Mouse (Mus musculus) stomach, embryonic 16.5 days (tissue): ENCODE measurements around the gene Dppa1. TPM values are rescaled to one million over a fixed set of nuclear protein-coding genes. Genes with fewer than 3 reads are reported as not detected.
"Not testable (repeated sequence)": the region's sequence is repeated elsewhere in the genome, so short reads cannot be mapped to it uniquely, and the experiment has no call there.

Source experiments
- ATAC-seq: fragments of 200-750 bp; cut with Nextera tagmentation; 2 replicates; pipeline ENCODE4 v1.8.0; 2017; ENCODE audit warnings: moderate number of reproducible peaks, moderate TSS enrichment; ENCODE audit not compliant: insufficient read depth, low FRiP score
- H3K27ac ChIP-seq: fragments of 300-500 bp; sonication (generic); 2 replicates; pipeline ENCODE4 v1.5.1; 2014; ENCODE audit warnings: low read length
- H3K27me3 ChIP-seq: fragments of 300-500 bp; sonication (generic); 2 replicates; pipeline ENCODE4 v1.6.1; 2014; ENCODE audit warnings: low read length, control low read depth, mixed read lengths; ENCODE audit not compliant: control insufficient read depth, insufficient read depth
- H3K36me3 ChIP-seq: fragments of 300-500 bp; sonication (generic); 2 replicates; pipeline ENCODE4 v1.6.1; 2014; ENCODE audit warnings: low read length; ENCODE audit not compliant: control insufficient read depth, insufficient read depth
- H3K4me1 ChIP-seq: fragments of 300-500 bp; sonication (generic); 2 replicates; pipeline ENCODE4 v1.6.1; 2014; ENCODE audit warnings: low read length, control low read depth, mixed read lengths; ENCODE audit not compliant: control insufficient read depth, insufficient read depth
- H3K4me2 ChIP-seq: fragments of 300-500 bp; sonication (generic); 2 replicates; pipeline ENCODE4 v1.6.1; 2014; ENCODE audit warnings: low read depth, low read length, mixed read lengths
- H3K4me3 ChIP-seq: fragments of 300-500 bp; sonication (generic); replicated peaks from 2 replicates; pipeline ENCODE4 v1.5.1; 2014; ENCODE audit warnings: mild to moderate bottlenecking, low read length
- H3K9ac ChIP-seq: fragments of 300-500 bp; sonication (generic); 2 replicates; pipeline ENCODE4 v1.6.1; 2014; ENCODE audit warnings: low read length
- H3K9me3 ChIP-seq: fragments of 300-500 bp; sonication (generic); replicated peaks from 2 replicates; pipeline ENCODE4 v1.6.1; 2016; ENCODE audit warnings: low read length, control low read depth; ENCODE audit not compliant: control insufficient read depth
- WGBS: fragments of 180-500 bp; shearing (Covaris S2); extraction: QIAGEN DNeasy Blood & Tissue Kit; methylation state at CpG from one replicate; pipeline ENCODE4 v1.1.7; 2014; 5-methylcytosine and 5-hydroxymethylcytosine counted together
- polyA plus RNA-seq: library from polyadenylated mRNA; unstranded; fragments of >200 nt; fragmentation: Nextera tagmentation; extraction: Ambion mirVana; gene quantifications from 2 replicates; pipeline ENCODE4 v1.2.1, GENCODE M21; 2015

The Dppa1 gene
- polyA plus RNA-seq, 1 experiment from 2014 or later = not detected

DNA sequence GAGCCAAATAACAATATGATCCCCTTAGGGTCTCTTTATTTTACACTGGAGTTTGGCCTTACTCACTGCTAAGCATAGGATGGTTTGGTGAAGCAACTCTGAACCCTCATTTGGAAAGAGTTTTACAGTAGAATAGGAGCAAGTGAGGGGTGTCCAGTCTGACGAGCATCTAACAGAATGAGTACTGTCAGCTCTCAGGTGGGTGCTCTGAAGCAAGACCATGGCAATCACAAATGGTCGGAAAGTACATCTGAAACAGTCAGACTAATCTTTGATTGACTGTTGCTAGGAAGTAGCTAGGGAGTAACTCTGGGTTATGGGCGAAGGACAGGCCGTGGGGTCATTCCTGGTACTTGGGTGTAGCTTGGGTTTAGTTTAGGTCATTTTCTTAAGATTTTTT is 6.5 kb upstream of the Dppa1 start:
- H3K4me2 ChIP-seq, H3K9ac ChIP-seq, H3K9me3 ChIP-seq, H3K27ac ChIP-seq, H3K4me1 ChIP-seq, H3K27me3 ChIP-seq, ATAC-seq, H3K4me3 ChIP-seq, H3K36me3 ChIP-seq: not testable (repeated sequence)
- WGBS = 89% methylated on average over 4 of the region's 4 CpGs

DNA sequence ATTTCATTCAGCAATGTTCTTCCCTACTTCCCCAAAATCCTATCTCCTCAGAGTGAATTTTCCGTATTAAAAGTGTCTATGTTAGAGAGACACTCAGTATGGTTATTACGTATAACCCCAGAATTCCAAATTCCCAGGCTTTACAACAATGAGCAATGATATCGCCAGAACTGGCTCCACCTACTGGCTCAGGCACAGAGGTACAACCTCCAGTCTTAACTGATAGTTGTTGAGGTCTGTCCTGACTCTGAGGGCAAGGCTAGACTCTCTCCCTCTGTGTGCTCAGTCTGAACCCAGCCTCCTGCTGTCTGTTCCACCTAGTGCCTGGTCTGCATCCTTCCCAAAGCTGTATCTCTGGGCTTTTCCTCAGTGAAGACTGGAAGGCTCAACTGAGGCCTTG is 2.6 kb upstream of the Dppa1 start:
- Histone ChIP-seq H3K4me1 (no peaks in the 10 kb centered on the region), H3K9me3 (no peaks in the 10 kb centered on the region), H3K27me3 (no peaks in the 10 kb centered on the region), H3K4me2 (no peak overlapping the region), H3K9ac (no peak overlapping the region), H3K27ac (no peak overlapping the region), H3K4me3 (no peak overlapping the region), H3K36me3 (no peaks in the 10 kb centered on the region)
- WGBS = 33% methylated on average over 3 of the region's 3 CpGs
- ATAC-seq = 0 out of 2 replicates have a peak, but pooled peaks have one; percentile 37

DNA sequence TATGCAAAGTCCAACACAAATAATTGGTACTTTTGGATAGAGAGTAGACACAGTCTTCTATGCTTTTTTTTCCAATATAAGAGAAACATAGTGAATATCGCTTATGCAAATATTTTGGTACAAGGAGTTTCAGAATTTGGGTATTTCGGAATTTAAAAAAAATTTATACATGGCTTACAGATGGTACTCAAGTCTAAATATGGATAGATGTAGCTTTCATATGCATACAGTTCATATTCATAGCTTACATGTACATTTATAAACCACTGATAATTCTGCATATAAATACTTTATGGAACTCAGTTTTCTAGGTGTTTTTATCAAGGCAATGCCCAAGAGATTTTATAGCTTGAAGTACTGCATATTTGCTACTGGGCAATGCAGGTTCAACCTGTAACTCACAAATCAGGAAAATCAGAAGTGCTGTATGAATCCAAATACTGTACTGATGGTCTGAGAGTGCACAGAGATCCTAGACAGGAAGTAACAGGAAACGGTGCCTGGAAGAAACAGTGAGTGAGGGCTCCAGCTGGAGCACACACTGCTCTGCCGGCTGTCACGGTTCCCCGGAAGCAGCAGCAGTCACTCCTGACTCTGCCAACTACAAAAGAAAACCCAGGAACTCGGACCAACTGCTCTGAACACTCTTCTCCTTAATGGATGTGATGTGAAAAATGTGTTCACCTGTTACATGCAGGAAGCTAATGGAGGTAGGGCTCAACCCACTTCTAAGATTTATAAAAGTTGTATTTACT is 8.5 kb downstream of the Dppa1 start:
- Histone ChIP-seq H3K36me3 (no peaks in the 10 kb centered on the region), H3K4me2 (no peak overlapping the region), H3K9me3 (no peaks in the 10 kb centered on the region), H3K4me3 (no peak overlapping the region), H3K9ac (no peak overlapping the region), H3K27me3 (no peaks in the 10 kb centered on the region), H3K27ac (no peak overlapping the region), H3K4me1 (no peaks in the 10 kb centered on the region)
- WGBS = 50% methylated on average over 7 of the region's 7 CpGs
- no peak for ATAC-seq

DNA sequence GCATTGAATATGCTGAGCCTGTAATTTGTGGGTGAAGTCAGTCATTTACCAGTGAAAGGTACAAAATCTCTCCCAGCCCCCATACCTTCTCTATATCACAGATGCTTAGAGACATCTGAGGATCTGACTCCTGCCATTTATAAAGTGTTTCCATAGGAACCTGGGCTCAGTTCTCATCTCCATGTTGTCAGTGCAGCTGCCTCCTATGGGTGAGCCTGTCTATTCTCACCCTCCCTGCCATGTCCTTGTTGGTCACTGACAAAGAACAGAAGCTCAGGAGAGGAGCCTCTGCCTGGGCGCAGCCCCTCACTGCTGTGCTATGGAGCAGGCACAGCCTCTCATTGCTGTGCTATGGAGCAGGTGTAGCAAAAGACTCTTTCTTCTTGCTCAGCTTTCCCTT is 9.1 kb downstream of the Dppa1 start:
- no peaks in the 10 kb centered on the region for H3K36me3 ChIP-seq
- H3K9ac ChIP-seq = no peak overlapping the region
- no peak overlapping the region for H3K4me3 ChIP-seq
- H3K27me3 ChIP-seq = no peaks in the 10 kb centered on the region
- no peaks in the 10 kb centered on the region for H3K4me1 ChIP-seq
- WGBS = 86% methylated on average over 1 of the region's 1 CpGs
- no peaks in the 10 kb centered on the region for H3K9me3 ChIP-seq
- no peak overlapping the region for H3K27ac ChIP-seq
- H3K4me2 ChIP-seq = no peak overlapping the region
- no peak for ATAC-seq

DNA sequence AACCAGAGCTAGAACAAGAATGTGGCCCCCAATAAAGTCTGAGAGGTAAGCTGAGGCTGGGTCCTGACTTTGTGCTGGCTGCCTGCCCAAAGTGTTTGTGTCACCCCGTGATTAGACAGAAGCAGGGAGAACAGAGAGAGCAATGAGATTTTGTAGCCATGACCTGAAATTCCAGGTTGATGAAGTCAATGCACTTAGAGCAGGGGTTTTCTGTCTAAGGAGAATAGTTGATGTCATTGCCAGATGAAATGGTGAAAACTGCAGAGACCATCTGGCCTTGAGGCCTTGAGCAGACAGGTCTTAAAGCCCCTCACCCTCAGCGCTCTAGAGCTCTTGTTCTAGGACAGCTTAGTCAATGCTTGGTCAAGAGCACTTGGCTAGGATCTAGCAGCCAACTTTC is 36.6 kb downstream of the Dppa1 start:
- 70% methylated on average over 2 of the region's 2 CpGs for WGBS

DNA sequence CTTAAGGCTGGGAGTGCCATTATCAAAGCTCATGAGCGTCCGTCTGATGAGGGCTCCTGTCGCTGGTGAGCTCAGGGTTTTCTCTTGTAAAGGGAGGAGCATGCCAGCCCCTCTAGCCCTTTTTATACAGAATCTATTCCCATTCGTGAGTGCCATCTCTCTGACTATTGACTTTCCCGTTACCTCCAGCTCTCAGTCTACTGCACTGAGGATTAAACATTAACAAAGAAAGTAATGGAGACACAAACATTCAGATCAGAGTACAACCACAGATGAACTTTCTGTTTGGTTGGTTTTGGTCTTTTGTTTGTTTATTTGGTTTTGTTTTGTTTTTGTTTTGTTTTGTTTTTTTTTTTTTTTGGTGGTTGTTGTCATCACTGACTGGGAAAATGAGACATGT is 46.3 kb downstream of the Dppa1 start:
- Histone ChIP-seq H3K27ac (no peak overlapping the region), H3K4me3 (no peak overlapping the region), H3K4me2 (no peak overlapping the region), H3K36me3 (no peaks in the 10 kb centered on the region), H3K27me3 (no peaks in the 10 kb centered on the region), H3K4me1 (no peaks in the 10 kb centered on the region), H3K9ac (no peak overlapping the region), H3K9me3 (no peaks in the 10 kb centered on the region)
- ATAC-seq = no peak
- 69% methylated on average over 5 of the region's 5 CpGs for WGBS

More for the DNA sequence above, 36.6 kb downstream of the Dppa1 start:
- Histone ChIP-seq H3K4me1 (no peaks in the 10 kb centered on the region), H3K9ac (no peak overlapping the region), H3K4me2 (no peak overlapping the region), H3K27ac (no peak overlapping the region), H3K36me3 (no peaks in the 10 kb centered on the region), H3K27me3 (no peaks in the 10 kb centered on the region), H3K4me3 (no peak overlapping the region), H3K9me3 (no peaks in the 10 kb centered on the region)
- no peak for ATAC-seq

DNA sequence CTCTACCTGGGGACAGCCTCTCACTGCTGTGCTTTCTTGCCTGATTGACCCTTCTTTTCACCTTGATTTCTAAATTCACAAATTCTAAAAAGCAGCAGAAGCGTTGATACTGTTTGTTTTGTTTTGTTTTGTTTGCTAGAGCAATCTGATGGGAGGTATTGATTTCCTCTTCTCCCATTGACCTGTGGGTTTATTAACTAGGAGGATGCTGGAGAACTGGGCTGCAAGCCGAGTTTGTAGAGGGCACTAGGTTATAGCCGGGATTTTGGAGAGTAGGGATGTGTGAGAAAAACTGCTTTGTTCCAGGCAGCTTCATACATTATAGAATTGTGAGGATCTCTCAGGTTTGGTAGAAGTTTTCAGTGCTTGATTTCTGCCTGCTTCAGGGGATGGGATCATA is 48.6 kb downstream of the Dppa1 start:
- ATAC-seq = no peak
- H3K4me1 ChIP-seq = no peaks in the 10 kb centered on the region
- H3K9me3 ChIP-seq = no peaks in the 10 kb centered on the region
- no peak overlapping the region for H3K4me2 ChIP-seq
- WGBS = 73% methylated on average over 3 of the region's 3 CpGs
- no peak overlapping the region for H3K27ac ChIP-seq
- no peaks in the 10 kb centered on the region for H3K27me3 ChIP-seq
- no peak overlapping the region for H3K4me3 ChIP-seq
- H3K36me3 ChIP-seq = no peaks in the 10 kb centered on the region
- no peak overlapping the region for H3K9ac ChIP-seq

DNA sequence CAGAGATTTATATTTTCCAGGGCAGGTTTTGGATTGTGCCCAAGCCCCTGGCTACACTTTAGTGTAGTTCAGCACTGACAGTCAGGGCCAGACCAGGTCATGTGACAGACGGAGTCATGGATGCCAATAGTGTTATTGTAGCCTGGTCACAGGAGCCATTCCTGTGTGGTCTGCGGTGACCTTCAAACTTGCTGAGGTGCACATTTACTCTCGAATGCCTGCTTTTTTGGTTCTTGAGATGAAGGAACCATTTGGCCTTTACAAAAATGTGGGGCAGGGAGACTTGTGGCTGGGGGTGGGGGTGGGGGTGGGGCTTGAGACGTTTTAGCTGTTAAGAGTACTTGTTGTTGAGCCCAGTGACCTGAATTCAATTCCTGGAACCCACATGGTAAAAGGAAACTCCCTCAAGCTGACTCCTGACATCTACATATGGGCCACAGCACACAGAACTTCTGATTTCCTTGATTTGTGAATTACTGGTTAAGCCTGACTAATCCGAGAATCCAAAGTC is 50.2 kb downstream of the Dppa1 start:
- no peak; the same call in 1 of the 2 replicates for ATAC-seq
- no peak overlapping the region for H3K9ac ChIP-seq
- no peaks in the 10 kb centered on the region for H3K4me1 ChIP-seq
- no peaks in the 10 kb centered on the region for H3K9me3 ChIP-seq
- no peak overlapping the region for H3K4me2 ChIP-seq
- WGBS = 45% methylated on average over 5 of the region's 5 CpGs
- H3K27ac ChIP-seq = no peak overlapping the region
- no peak overlapping the region for H3K4me3 ChIP-seq
- no peaks in the 10 kb centered on the region for H3K27me3 ChIP-seq
- no peaks in the 10 kb centered on the region for H3K36me3 ChIP-seq

DNA sequence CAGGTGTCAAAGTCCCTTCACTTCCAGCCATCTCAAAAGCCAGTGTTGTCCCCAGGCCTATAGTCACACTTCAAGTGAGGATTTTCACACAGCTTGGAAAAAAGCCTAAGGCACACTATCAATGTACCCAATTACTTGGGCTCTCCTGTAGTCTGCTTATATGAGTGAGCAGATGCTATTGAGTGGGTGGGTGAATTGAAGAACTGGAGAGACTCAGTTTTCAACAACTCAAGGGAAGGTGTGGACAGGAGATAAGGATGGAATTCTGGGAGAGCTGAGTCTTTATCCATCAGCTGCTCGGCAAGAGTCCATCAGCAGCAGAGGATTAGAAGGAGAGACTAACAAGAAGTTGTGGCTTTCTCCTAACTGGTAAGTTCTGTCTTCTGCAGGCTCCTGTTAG is 57.7 kb downstream of the Dppa1 start, which contains the start of gene BC053393:
BC053393 (plus strand) TSS at position 210 of the 400 bp plus-strand sequence.
- 61% methylated on average over 1 of the region's 1 CpGs for WGBS
- H3K27me3 ChIP-seq = no peaks in the 10 kb centered on the region
- no peak within 1 kb of the TSS for H3K9ac ChIP-seq
- no peaks in the 10 kb centered on the region for H3K36me3 ChIP-seq
- no peaks in the 10 kb centered on the region for H3K9me3 ChIP-seq
- no peak for ATAC-seq
- no peak within 1 kb of the TSS for H3K4me2 ChIP-seq
- no peak within 1 kb of the TSS for H3K4me3 ChIP-seq
- H3K27ac ChIP-seq = no peak within 1 kb of the TSS
- H3K4me1 ChIP-seq = no peaks in the 10 kb centered on the region
